Mouse (Mus musculus) embryonic stem cell, embryonic (primary cell): ENCODE measurements around the gene Gabrg1.

Experiments used
- CTCF ChIA-PET, 4 experiments: fragments of 300-600 bp in 2 of 4; fragments of 350-600 bp in 2 of 4; sonication (Branson Sonifier 250); formaldehyde crosslinking; loops; one replicate each; lab custom pipeline; 2022; ENCODE audit warnings: inconsistent platforms in 2 of 4; lab: Charles Lee
- POLR2A ChIA-PET, 4 experiments: fragments of 300-600 bp in 2 of 4; fragments of 350-600 bp in 2 of 4; sonication (Branson Sonifier 250); formaldehyde crosslinking; loops; one replicate each; lab custom pipeline; 2022; ENCODE audit warnings: antibody characterized with exemption in 4 of 4, inconsistent platforms in 1 of 4; lab: Charles Lee

Gabrg1 gene

GRCm38 (mm10) chr5:70842192-70843095 lies at the start of gene Gabrg1:
Gene Gabrg1, minus strand, starts transcription at chr5:70842617.
- ChIA-PET POLR2A (interaction anchor here in 1 of 4 experiments (0.6 kb wide), 1 partner anchor 14 kb away, joined by 3 read pairs; no protein-coding TSS in a partner anchor), CTCF (no interaction called here)

- CTCF ChIA-PET = no interaction called here
Observed at GRCm38 (mm10) chr5:70884026-70884425, 41.6 kb upstream of the Gabrg1 start.

GRCm38 (mm10) chr5:70870081-70870480 lies 27.7 kb upstream of the Gabrg1 start:
- CTCF ChIA-PET = no interaction called here
- POLR2A ChIA-PET = no interaction called here

More at GRCm38 (mm10) chr5:70884026-70884425, 41.6 kb upstream of the Gabrg1 start:
- POLR2A ChIA-PET = no interaction called here

- ChIA-PET CTCF (no interaction called here), POLR2A (interaction anchor here in 2 of 4 experiments (0.6 to 0.7 kb wide), 2 partner anchors 14 to 134 kb away, joined by 3 read pairs; no protein-coding TSS in a partner anchor)
Observed at GRCm38 (mm10) chr5:70843096-70843734, 798 bp upstream of the Gabrg1 start.

- ChIA-PET CTCF (no interaction called here), POLR2A (no interaction called here)
Observed at GRCm38 (mm10) chr5:70818681-70819080, 23.7 kb downstream of the Gabrg1 start.

GRCm38 (mm10) chr5:70736156-70736555 lies 106.3 kb downstream of the Gabrg1 start:
- ChIA-PET POLR2A (no interaction called here), CTCF (no interaction called here)

GRCm38 (mm10) chr5:70704361-70704760 lies 138.1 kb downstream of the Gabrg1 start:
- ChIA-PET CTCF (no interaction called here), POLR2A (no interaction called here)
